Mouse (Mus musculus) liver, postnatal 0 days (tissue): ENCODE measurements at regions not wholly inside any gene's neighbourhood (a gene's known extent, or its start where the extent isn't known, plus 50 kb on each side); places are given as distances from the start of the nearest gene placed in this dataset.

Source experiments
- CTCF ChIP-seq: sonication (generic); IDR thresholded peaks from 2 replicates; pipeline ENCODE4 v1.5.1; 2016; ENCODE audit warnings: antibody characterized with exemption, low read depth
- EP300 ChIP-seq: IDR thresholded peaks from 2 replicates; pipeline ENCODE4 v1.6.1; 2016; ENCODE audit warnings: antibody characterized with exemption, low read depth, mild to moderate bottlenecking

- TF ChIP-seq CTCF = no peak
- TF ChIP-seq EP300 = no peak
Measured at GRCm38 (mm10) chr3:35314177-35314576, 439.7 kb upstream of the Atp11b start.
